Mouse (Mus musculus): ENCODE measurements at regions not wholly inside any gene's neighbourhood (a gene's known extent, or its start where the extent isn't known, plus 50 kb on each side); places are given as distances from the start of the nearest gene placed in this dataset.

- no peak for TF ChIP-seq GATA1 (IDR thresholded peaks at IDR 0.05; ENCODE audit: borderline replicate concordance, low read length)
- no peak for TF ChIP-seq FLI1 (IDR thresholded peaks at IDR 0.05; ENCODE audit: low read length)
Observed at GRCm38 (mm10) chr4:72480535-72480934, 279.8 kb upstream of the Tle1 start.
